Mouse (Mus musculus) intestine, postnatal 0 days (tissue): ENCODE data around the gene Rab5c. TPM values are rescaled to one million over a fixed set of nuclear protein-coding genes. Genes with fewer than 3 reads are reported as not detected.

Experiments
- ATAC-seq: fragments of 200-750 bp; cut with Nextera tagmentation; 2 replicates; pipeline ENCODE4 v1.8.0; 2017; ENCODE audit warnings: mild to moderate bottlenecking, moderate TSS enrichment, moderate library complexity
- H3K27ac ChIP-seq: fragments of 300-500 bp; sonication (generic); 2 replicates; pipeline ENCODE4 v1.5.1; 2014; ENCODE audit warnings: mild to moderate bottlenecking, low read depth, low read length, moderate library complexity
- H3K27me3 ChIP-seq: fragments of 300-500 bp; sonication (generic); replicated peaks from 2 replicates; pipeline ENCODE4 v1.6.1; 2014; ENCODE audit warnings: low read length, mixed read lengths; ENCODE audit not compliant: control insufficient read depth, insufficient read depth
- H3K36me3 ChIP-seq: fragments of 300-500 bp; sonication (generic); 2 replicates; pipeline ENCODE4 v1.6.1; 2014; ENCODE audit warnings: mild to moderate bottlenecking, moderate library complexity; ENCODE audit not compliant: control insufficient read depth, insufficient read depth
- H3K4me1 ChIP-seq: fragments of 300-500 bp; sonication (generic); replicated peaks from 2 replicates; pipeline ENCODE4 v1.6.1; 2014; ENCODE audit warnings: antibody characterized with exemption, low read length, mixed read lengths; ENCODE audit not compliant: control insufficient read depth, insufficient read depth
- H3K4me2 ChIP-seq: fragments of 300-500 bp; sonication (generic); replicated peaks from 2 replicates; pipeline ENCODE4 v1.6.1; 2014; ENCODE audit warnings: low read depth, mild to moderate bottlenecking, moderate library complexity
- H3K4me3 ChIP-seq: fragments of 300-500 bp; sonication (generic); 2 replicates; pipeline ENCODE4 v1.5.1; 2014; ENCODE audit warnings: low read depth, low read length
- H3K9ac ChIP-seq: fragments of 300-500 bp; sonication (generic); 2 replicates; pipeline ENCODE4 v1.6.1; 2014; ENCODE audit warnings: mild to moderate bottlenecking, low read depth, low read length
- H3K9me3 ChIP-seq: fragments of 300-500 bp; sonication (generic); 2 replicates; pipeline ENCODE4 v1.6.1; 2016; ENCODE audit warnings: mixed run types; ENCODE audit not compliant: control insufficient read depth
- CTCF ChIP-seq: sonication (generic); IDR thresholded peaks from 2 replicates; pipeline ENCODE4 v1.5.1; 2016; ENCODE audit warnings: low read depth, mild to moderate bottlenecking, control low read depth, antibody characterized with exemption, moderate library complexity
- WGBS: fragments of 180-500 bp; shearing (Covaris S2); extraction: QIAGEN DNeasy Blood & Tissue Kit; methylation state at CpG from one replicate; pipeline ENCODE4 v1.1.7; 2014; 5-methylcytosine and 5-hydroxymethylcytosine counted together
- polyA plus RNA-seq: library from polyadenylated mRNA; unstranded; fragments of >200 nt; fragmentation: Nextera tagmentation; extraction: Ambion mirVana; gene quantifications from 2 replicates; pipeline ENCODE4 v1.2.1, GENCODE M21; 2015

Gene Rab5c
- polyA plus RNA-seq, 1 experiment from 2014 or later = 62.2 TPM

DNA sequence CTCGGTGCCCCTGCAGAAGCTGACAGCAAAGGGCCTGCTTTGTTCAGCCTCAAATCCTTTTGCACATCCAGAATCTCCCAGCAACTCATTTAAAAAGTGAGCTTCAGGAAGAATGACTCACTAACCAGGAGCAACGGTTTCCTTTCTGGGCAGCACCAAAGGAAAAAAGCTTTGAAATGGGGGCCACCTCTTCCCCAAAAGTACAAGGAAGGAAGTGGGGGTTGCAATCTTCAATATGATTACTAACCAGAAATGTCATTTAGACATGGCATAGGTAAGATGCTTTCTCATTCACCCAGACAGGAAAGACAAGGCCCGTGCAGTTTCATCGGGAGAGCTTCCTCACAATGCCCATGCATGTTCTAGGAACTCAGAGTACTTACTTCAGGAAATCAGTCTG, 16.8 kb downstream of the Rab5c start:
- no peak overlapping the region for H3K4me3 ChIP-seq
- H3K9me3 ChIP-seq = no peaks in the 10 kb centered on the region
- no peak for TF ChIP-seq CTCF
- H3K9ac ChIP-seq = no peak overlapping the region
- no peak for ATAC-seq
- H3K27ac ChIP-seq = peak overlapping the region; percentile 80
- no peak overlapping the region for H3K4me2 ChIP-seq
- WGBS = 63% methylated on average over 4 of the region's 4 CpGs
- no peaks in the 10 kb centered on the region for H3K27me3 ChIP-seq
- H3K36me3 ChIP-seq = peaks cover 37% of the 10 kb centered on the region
- peaks cover 22% of the 10 kb centered on the region for H3K4me1 ChIP-seq

- H3K4me2 ChIP-seq = no peak overlapping the region
- ATAC-seq = no peak
- no peak overlapping the region for H3K9ac ChIP-seq
- H3K4me3 ChIP-seq = no peak overlapping the region
- WGBS = 53% methylated on average over 5 of the region's 5 CpGs
- peaks cover 22% of the 10 kb centered on the region for H3K4me1 ChIP-seq
- TF ChIP-seq CTCF = no peak
- peaks cover 45% of the 10 kb centered on the region for H3K36me3 ChIP-seq
- H3K27ac ChIP-seq = peak overlapping the region; percentile 80
- H3K27me3 ChIP-seq = no peaks in the 10 kb centered on the region
- H3K9me3 ChIP-seq = no peaks in the 10 kb centered on the region
Measured at GRCm38 (mm10) chr11:100720345-100720744, 17.7 kb downstream of the Rab5c start.

GRCm38 (mm10) chr11:100719893-100720292, 18.1 kb downstream of the Rab5c start:
- Histone ChIP-seq H3K4me3 (no peak overlapping the region), H3K4me1 (peaks cover 18% of the 10 kb centered on the region; the same call in 1 of the 2 replicates), H3K36me3 (peaks cover 49% of the 10 kb centered on the region), H3K4me2 (no peak overlapping the region), H3K27ac (peak overlapping the region; percentile 80), H3K9ac (no peak overlapping the region), H3K9me3 (no peaks in the 10 kb centered on the region), H3K27me3 (no peaks in the 10 kb centered on the region)
- no peak for TF ChIP-seq CTCF
- 85% methylated on average over 11 of the region's 11 CpGs for WGBS
- ATAC-seq = no peak

DNA sequence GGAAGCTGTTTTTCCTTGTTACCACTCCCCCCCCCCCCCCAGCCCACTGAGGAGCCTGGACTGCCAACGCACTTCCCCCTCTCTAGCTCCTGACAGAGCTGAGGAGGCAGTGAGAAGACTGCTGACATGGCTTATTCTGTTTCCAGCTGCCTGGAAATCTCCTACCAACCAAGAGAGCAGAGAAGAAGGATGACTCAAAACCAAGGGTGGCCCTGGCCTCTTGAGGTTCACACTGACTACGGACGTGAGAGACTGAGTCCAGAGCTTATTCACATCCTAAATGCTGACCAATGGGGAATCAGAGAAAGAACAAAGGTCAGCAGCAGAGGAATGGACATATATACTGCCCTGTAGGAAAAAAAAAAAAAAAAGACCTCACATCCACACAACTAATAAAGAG, 18.7 kb downstream of the Rab5c start:
- peak; percentile 81 for ATAC-seq
- no peak overlapping the region for H3K4me3 ChIP-seq
- peak overlapping the region; percentile 80 for H3K27ac ChIP-seq
- H3K4me2 ChIP-seq = no peak overlapping the region
- H3K9me3 ChIP-seq = no peaks in the 10 kb centered on the region
- H3K27me3 ChIP-seq = no peaks in the 10 kb centered on the region
- TF ChIP-seq CTCF = no peak
- peaks cover 13% of the 10 kb centered on the region; the same call in 1 of the 2 replicates for H3K4me1 ChIP-seq
- WGBS = 42% methylated on average over 3 of the region's 3 CpGs
- H3K9ac ChIP-seq = no peak overlapping the region
- H3K36me3 ChIP-seq = peaks cover 50% of the 10 kb centered on the region

DNA sequence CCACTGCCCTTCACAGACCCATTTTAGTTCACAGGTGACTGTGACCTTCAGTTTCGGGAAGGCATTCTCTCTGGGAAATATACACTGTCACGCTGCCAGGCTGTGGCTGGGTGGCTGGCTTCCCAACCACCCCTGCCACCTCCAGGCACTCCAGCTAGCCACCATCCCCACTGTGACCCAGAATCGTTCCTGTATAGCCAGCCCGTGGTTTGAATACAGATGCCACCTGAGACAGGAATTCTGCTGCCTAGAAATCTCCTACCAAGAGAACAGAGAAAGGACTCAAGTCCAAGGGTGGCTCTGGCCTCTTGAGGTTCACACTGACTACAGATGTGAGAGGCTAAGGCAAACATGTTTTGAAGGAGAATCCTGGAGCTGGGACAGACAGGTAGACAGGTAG, 19.1 kb downstream of the Rab5c start:
- 85% methylated on average over 4 of the region's 4 CpGs for WGBS
- Histone ChIP-seq H3K27ac (peak overlapping the region; percentile 80), H3K9me3 (no peaks in the 10 kb centered on the region), H3K4me3 (no peak overlapping the region), H3K4me1 (peaks cover 12% of the 10 kb centered on the region; the same call in 1 of the 2 replicates), H3K9ac (0 out of 2 replicates have a peak overlapping the region, but pooled peaks have one; percentile 7), H3K4me2 (no peak overlapping the region), H3K36me3 (peaks cover 50% of the 10 kb centered on the region), H3K27me3 (no peaks in the 10 kb centered on the region)
- TF ChIP-seq CTCF = no peak
- ATAC-seq = peak; percentile 3; the same call in 1 of the 2 replicates

DNA sequence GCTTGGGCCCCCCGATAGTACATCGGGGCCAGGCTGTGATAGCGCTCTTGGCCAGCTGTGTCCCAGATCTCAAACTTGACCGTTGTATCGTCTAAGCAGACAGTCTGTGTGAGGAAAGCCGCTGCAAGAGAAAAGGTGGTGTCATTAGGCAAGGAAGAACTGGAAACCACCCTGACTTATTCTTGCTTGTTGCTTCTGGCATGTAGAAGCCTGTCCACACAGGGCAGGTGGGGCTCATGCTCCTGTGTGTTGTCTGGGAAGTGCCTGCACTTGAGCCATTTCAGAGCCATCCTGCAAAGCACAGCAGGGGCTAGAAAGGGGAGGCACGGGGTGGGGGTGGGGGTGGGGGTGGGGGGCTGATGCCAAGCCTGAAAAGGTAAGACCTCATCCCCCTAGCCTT, 19.6 kb downstream of the Rab5c start:
- TF ChIP-seq CTCF = no peak
- 0 out of 2 replicates have a peak overlapping the region, but pooled peaks have one; percentile 7 for H3K9ac ChIP-seq
- no peak overlapping the region for H3K4me2 ChIP-seq
- peaks cover 12% of the 10 kb centered on the region; the same call in 1 of the 2 replicates for H3K4me1 ChIP-seq
- H3K27ac ChIP-seq = peak overlapping the region; percentile 80
- no peaks in the 10 kb centered on the region for H3K27me3 ChIP-seq
- peaks cover 50% of the 10 kb centered on the region for H3K36me3 ChIP-seq
- ATAC-seq = no peak
- H3K9me3 ChIP-seq = no peaks in the 10 kb centered on the region
- 95% methylated on average over 7 of the region's 7 CpGs for WGBS
- no peak overlapping the region for H3K4me3 ChIP-seq

DNA sequence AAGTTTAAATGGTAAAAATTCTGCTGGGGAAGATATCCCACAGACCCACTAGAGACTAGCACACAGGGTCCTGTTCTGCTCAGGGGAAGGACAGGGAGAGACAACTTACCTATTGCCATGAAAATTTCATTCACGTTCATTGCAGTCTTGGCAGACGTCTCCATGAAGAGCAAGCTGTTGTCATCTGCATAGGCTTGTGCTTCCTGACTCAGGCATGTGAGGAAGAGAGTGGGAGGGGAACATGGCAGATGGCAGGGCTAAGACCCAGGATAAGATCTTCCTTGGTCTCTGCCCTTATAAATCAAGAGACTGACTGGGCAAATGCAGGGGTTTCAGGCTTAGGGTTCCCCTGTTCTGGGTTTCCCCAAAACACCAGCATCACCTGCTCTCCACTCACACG, 21.4 kb downstream of the Rab5c start:
- 88% methylated on average over 3 of the region's 3 CpGs for WGBS

More for the DNA sequence above, 21.4 kb downstream of the Rab5c start:
- Histone ChIP-seq H3K9me3 (no peaks in the 10 kb centered on the region), H3K27me3 (no peaks in the 10 kb centered on the region), H3K36me3 (peaks cover 50% of the 10 kb centered on the region), H3K4me1 (peaks cover 10% of the 10 kb centered on the region; the same call in 1 of the 2 replicates), H3K27ac (no peak overlapping the region), H3K4me3 (no peak overlapping the region), H3K9ac (no peak overlapping the region), H3K4me2 (no peak overlapping the region)
- ATAC-seq = no peak
- TF ChIP-seq CTCF = no peak
